Mouse (Mus musculus) MEL (cell line): Measurements from ENCODE around the gene Sla2. TPM values are rescaled to one million over a fixed set of nuclear protein-coding genes. Genes with fewer than 3 reads are reported as not detected.
A peak's percentile ranks its signal among the peaks of the same experiment; 100 is the strongest.
"Not testable (repeated sequence)": the region's sequence is repeated elsewhere in the genome, so short reads cannot be mapped to it uniquely, and the experiment has no call there.

Source experiments
- DNase-seq: peaks from one replicate; pipeline ENCODE4 v3.0.0; 2011; ENCODE audit warnings: low read depth, low spot score
- H3K27ac ChIP-seq: 2 replicates; pipeline ENCODE4 v1.5.1; 2012; ENCODE audit warnings: low read depth, mild to moderate bottlenecking, control low read depth, low read length, moderate library complexity; ENCODE audit not compliant: control insufficient read depth
- H3K27me3 ChIP-seq, 2 experiments: fragments of 150-350 bp in 1 of 2; sonication (generic) in 1 of 2; 2 replicates each; pipeline ENCODE4 v1.6.1; 2012; ENCODE audit warnings: low read length in 2 of 2, mild to moderate bottlenecking in 2 of 2, improper control_type of control experiment in 1 of 2, moderate library complexity in 1 of 2; ENCODE audit not compliant: insufficient read depth in 2 of 2, control insufficient read depth in 1 of 2
- H3K36me3 ChIP-seq, 2 experiments: 2 replicates each; pipeline ENCODE4 v1.6.1; 2012 to 2014; ENCODE audit warnings: low read length in 2 of 2, improper control_type of control experiment in 1 of 2, inconsistent platforms in 1 of 2, mild to moderate bottlenecking in 1 of 2; ENCODE audit not compliant: insufficient read depth in 2 of 2, control insufficient read depth in 1 of 2
- H3K4me1 ChIP-seq, 2 experiments: fragments of 150-350 bp in 1 of 2; sonication (generic) in 1 of 2; 2 replicates each; pipeline ENCODE4 v1.6.1; 2012; ENCODE audit warnings: low read length in 2 of 2, improper control_type of control experiment in 1 of 2, mild to moderate bottlenecking in 1 of 2; ENCODE audit not compliant: insufficient read depth in 2 of 2, control insufficient read depth in 1 of 2
- H3K4me3 ChIP-seq, 2 experiments: fragments of 150-350 bp in 1 of 2; sonication (generic) in 1 of 2; 2 replicates each; pipeline ENCODE4 v1.5.1; 2012; ENCODE audit warnings: low read depth in 2 of 2, low read length in 2 of 2, mild to moderate bottlenecking in 2 of 2, moderate library complexity in 2 of 2, control low read depth in 1 of 2, improper control_type of control experiment in 1 of 2; ENCODE audit not compliant: control insufficient read depth in 1 of 2, insufficient read depth in 1 of 2
- H3K79me2 ChIP-seq: 2 replicates; pipeline ENCODE4 v1.6.1; 2012; ENCODE audit warnings: mild to moderate bottlenecking, low read length, moderate library complexity; ENCODE audit not compliant: control insufficient read depth, poor library complexity, insufficient read depth
- H3K9ac ChIP-seq: 2 replicates; pipeline ENCODE4 v1.6.1; 2012; ENCODE audit warnings: low read depth, mild to moderate bottlenecking, control low read depth, low read length, moderate library complexity; ENCODE audit not compliant: control insufficient read depth, poor library complexity, severe bottlenecking
- H3K9me3 ChIP-seq: fragments of 150-350 bp; sonication (generic); replicated peaks from 2 replicates; pipeline ENCODE4 v1.6.1; 2012; ENCODE audit warnings: mild to moderate bottlenecking, low read length, improper control_type of control experiment, moderate library complexity; ENCODE audit not compliant: insufficient read depth
- CTCF ChIP-seq, 3 experiments: IDR thresholded peaks in 2 of 3; conservative IDR thresholded peaks in 1 of 3; 2 replicates each; pipeline ENCODE4 v1.5.1; 2011 to 2012; ENCODE audit warnings: low read length in 3 of 3, low read depth in 2 of 3, mild to moderate bottlenecking in 2 of 3, improper control_type of control experiment in 1 of 3, inconsistent platforms in 1 of 3, mixed read lengths in 1 of 3, moderate library complexity in 1 of 3; ENCODE audit not compliant: control insufficient read depth in 1 of 3, insufficient read depth in 1 of 3, poor library complexity in 1 of 3, severe bottlenecking in 1 of 3
- E2F4 ChIP-seq: IDR thresholded peaks from 2 replicates; pipeline ENCODE4 v1.6.1; 2011; ENCODE audit warnings: low read depth, low read length, improper control_type of control experiment, borderline replicate concordance
- RAD21 ChIP-seq: IDR thresholded peaks from 2 replicates; pipeline ENCODE4 v1.6.1; 2011; ENCODE audit warnings: mild to moderate bottlenecking, low read depth, low read length, improper control_type of control experiment
- SMC3 ChIP-seq: IDR thresholded peaks from 2 replicates; pipeline ENCODE4 v1.6.1; 2011; ENCODE audit warnings: low read depth, low read length, improper control_type of control experiment
- ZMIZ1 ChIP-seq: IDR thresholded peaks from 2 replicates; pipeline ENCODE4 v1.6.1; 2012; ENCODE audit warnings: low read depth, mild to moderate bottlenecking, inconsistent platforms, low read length, improper control_type of control experiment, moderate library complexity
- ZNF384 ChIP-seq: IDR thresholded peaks from 2 replicates; pipeline ENCODE4 v1.6.1; 2012; ENCODE audit warnings: low read depth, mild to moderate bottlenecking, inconsistent platforms, low read length, improper control_type of control experiment
- polyA plus RNA-seq, 2 experiments: library from polyadenylated mRNA; stranded (reverse) in 1 of 2; unstranded in 1 of 2; fragments of >175 nt in 1 of 2; fragments of >200 nt in 1 of 2; gene quantifications; 2 replicates each; pipeline versions ENCODE4 v1.2.1 to v1.2.4; 2012; ENCODE audit warnings: low replicate concordance in 2 of 2, low read depth in 1 of 2; ENCODE audit not compliant: insufficient read length in 2 of 2, insufficient read depth in 1 of 2, missing spikeins in 1 of 2
- total RNA-seq: library from RNA; depleted of rRNA; stranded (reverse); fragments of 300-350 nt; gene quantifications from 2 replicates; pipeline ENCODE4 v1.2.3, GENCODE M21; 2012

The Sla2 gene
- total and polyA plus RNA-seq, 3 experiments: 0.40 to 9.0 TPM; not detected in 1

DNA sequence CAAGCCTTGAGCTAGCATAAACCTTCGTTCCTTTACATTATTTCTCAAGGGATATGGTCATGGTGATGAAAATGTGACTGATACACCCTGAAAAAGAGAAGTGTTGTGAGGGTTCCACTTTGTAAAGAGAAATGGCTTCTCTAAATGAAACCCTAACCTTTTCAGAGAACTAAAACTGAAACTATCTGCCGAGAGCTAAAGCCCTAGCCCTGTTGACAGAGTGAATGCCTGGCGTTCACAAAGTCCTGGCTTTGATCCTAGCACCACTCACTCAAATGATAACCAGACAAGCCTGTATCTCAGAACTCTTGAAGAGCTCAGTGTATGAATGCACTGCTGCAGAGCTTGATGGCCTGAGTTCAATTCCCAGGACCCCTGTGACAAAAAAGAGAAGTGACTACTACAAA is 29.6 kb downstream of the Sla2 start:
- Histone ChIP-seq H3K36me3 (peaks cover 2 to 4% of the 10 kb centered on the region in 2 experiments; a peak in 3 of 4 replicates), H3K27me3 (no peaks in the 10 kb centered on the region), H3K4me1 (peaks cover 0 to 4% of the 10 kb centered on the region in 2 experiments; a peak in 1 of 4 replicates), H3K9me3 (no peaks in the 10 kb centered on the region), H3K27ac (no peak overlapping the region), H3K4me3 (no peak overlapping the region), H3K79me2 (peaks cover 13% of the 10 kb centered on the region), H3K9ac (no peak overlapping the region)
- DNase-seq: no peak
- no peak for TF ChIP-seq CTCF (IDR thresholded peaks at IDR 0.05 in 2 of 3, conservative IDR thresholded peaks at IDR 0.05 in 1 of 3; ENCODE audit: control insufficient read depth in 1 of 3, insufficient read depth in 1 of 3, low read depth in 2 of 3, low read length in 3 of 3, poor library complexity in 1 of 3, severe bottlenecking in 1 of 3)

DNA sequence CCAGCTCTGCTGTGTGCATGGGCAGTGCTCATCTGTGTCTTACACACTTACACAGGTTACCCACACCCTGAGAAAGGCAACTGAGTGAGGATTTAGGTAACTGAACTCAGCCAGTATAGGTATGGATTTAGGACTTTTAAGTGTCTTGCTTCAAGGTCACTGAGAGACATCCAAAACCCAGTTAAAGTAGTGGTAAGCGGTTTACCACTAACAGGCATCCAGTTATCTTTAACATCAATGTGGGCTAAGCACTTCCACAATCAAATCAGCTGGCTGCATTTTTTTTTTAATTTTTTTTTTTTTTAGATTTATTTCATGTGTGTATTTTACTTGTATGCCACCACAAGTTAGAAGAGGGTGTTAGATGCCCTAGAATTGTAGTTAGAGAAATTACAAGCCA is 30.7 kb downstream of the Sla2 start:
- no peaks in the 10 kb centered on the region for H3K27me3 ChIP-seq
- no peak overlapping the region for H3K27ac ChIP-seq
- TF ChIP-seq ZMIZ1: no peak
- peak; percentile 62 for TF ChIP-seq ZNF384
- no peak for TF ChIP-seq E2F4
- no peak for TF ChIP-seq SMC3
- TF ChIP-seq RAD21: no peak
- TF ChIP-seq, all 39 proteins: peak for 1
- DNase-seq: no peak
- Histone ChIP-seq H3K9ac (no peak overlapping the region), H3K9me3 (no peaks in the 10 kb centered on the region), H3K4me3 (no peak overlapping the region), H3K79me2 (peaks cover 6% of the 10 kb centered on the region), H3K36me3 (peaks cover 2 to 4% of the 10 kb centered on the region in 2 experiments; a peak in 3 of 4 replicates), H3K4me1 (peaks cover 0 to 4% of the 10 kb centered on the region in 2 experiments; a peak in 1 of 4 replicates)

DNA sequence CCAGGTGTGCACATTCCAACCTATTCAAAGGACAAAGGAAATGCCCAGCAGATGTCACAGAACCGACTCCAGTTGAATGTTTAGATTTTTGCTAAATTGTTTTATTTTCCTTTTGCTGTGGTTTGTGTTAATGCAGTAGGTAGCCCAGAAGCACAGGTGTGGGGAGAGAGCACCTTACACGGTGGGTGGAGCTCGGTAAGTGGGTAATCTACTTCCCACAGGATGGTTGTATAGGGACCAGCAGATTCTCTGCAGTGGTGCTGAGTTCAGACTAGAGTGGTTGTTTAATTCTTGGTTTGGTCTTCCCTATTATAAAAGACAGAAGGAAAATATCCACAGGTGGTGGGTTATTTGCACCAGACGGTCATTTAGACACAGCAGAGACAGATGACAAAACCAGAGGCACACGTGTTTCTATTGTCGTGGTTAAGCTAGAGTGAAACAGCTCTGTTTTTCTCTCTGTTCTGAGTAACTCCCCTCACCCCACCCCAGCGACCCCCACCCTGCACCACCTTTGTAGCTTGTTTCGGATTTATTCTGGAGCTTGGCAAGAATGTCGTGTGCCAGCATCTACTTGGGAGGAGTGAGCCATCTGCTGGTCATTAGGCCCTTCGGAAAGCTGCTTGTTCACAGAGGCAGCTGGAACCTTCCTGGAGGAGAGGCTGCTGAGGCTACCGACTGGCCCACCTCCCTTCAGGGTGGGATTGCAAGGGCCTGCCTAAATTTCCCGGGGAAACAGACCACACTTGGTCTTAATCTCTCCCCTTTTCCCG is 32.8 kb downstream of the Sla2 start:
- not testable (repeated sequence) for H3K9me3 ChIP-seq, H3K4me3 ChIP-seq, H3K9ac ChIP-seq, H3K36me3 ChIP-seq, H3K27me3 ChIP-seq, H3K79me2 ChIP-seq, H3K4me1 ChIP-seq, DNase-seq, H3K27ac ChIP-seq
- TF ChIP-seq CTCF (IDR thresholded peaks at IDR 0.05 in 2 of 3, conservative IDR thresholded peaks at IDR 0.05 in 1 of 3; ENCODE audit: control insufficient read depth in 1 of 3, insufficient read depth in 1 of 3, low read depth in 2 of 3, low read length in 3 of 3, poor library complexity in 1 of 3, severe bottlenecking in 1 of 3) (peak in 2 of 3 experiments; percentile 10 to 21; a peak in 2 of 6 replicates), SMC3 (peak; percentile 14; the same call in 1 of the 2 replicates)

DNA sequence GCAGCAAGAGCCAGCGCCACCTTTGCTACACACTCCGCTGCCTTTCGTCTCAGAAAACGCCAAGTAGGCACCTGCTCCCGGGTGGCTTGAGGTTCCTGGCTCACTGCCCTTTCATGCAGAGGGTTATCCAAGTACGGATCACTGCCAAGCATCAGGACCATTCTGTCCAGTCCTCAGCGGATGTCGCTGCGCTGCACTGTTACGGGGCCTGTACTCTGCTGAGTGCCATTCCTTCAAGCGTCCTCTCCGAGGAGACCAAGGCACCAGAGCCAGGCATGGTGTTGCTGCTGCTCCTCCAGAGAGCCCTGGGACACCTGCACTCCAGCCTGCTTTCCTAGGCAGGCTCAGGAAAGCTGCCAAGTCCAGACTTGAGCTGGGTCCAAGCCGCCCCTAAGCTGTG is 33.4 kb downstream of the Sla2 start:
- H3K9ac ChIP-seq, DNase-seq, H3K4me3 ChIP-seq, H3K4me1 ChIP-seq, H3K79me2 ChIP-seq, H3K9me3 ChIP-seq, H3K36me3 ChIP-seq, H3K27ac ChIP-seq, H3K27me3 ChIP-seq: not testable (repeated sequence)
